Mouse (Mus musculus): ENCODE data around the gene Rfx1. TPM values are rescaled to one million over a fixed set of nuclear protein-coding genes. Genes with fewer than 3 reads are reported as not detected.

Rfx1 gene
- total RNA-seq, 4 experiments from 2014 or later = 19.5 to 26.3 (median 24.3) TPM

- DNase-seq (ENCODE audit: low spot score in 2 of 2) = no peak
These were observed 7.4 kb upstream of the Rfx1 start for GRCm38 (mm10) chr8:84059226-84059625.

GRCm38 (mm10) chr8:84060245-84060644 is 6.4 kb upstream of the Rfx1 start:
- no peak for DNase-seq (ENCODE audit: low spot score in 2 of 2)

GRCm38 (mm10) chr8:84063861-84064610 is 2.6 kb upstream of the Rfx1 start:
- no peak for DNase-seq (ENCODE audit: low spot score in 2 of 2)

- no peak for DNase-seq (ENCODE audit: low spot score in 2 of 2)
These were observed 1.6 kb upstream of the Rfx1 start, which contains the start of gene Gm10643 for GRCm38 (mm10) chr8:84065037-84065436. Gene Gm10643 (minus strand): TSS chr8:84065137.

GRCm38 (mm10) chr8:84065457-84066072 is 1.1 kb upstream of the Rfx1 start:
- DNase-seq (ENCODE audit: low spot score in 2 of 2) = no peak

GRCm38 (mm10) chr8:84067047-84067573 is 476 bp downstream of the Rfx1 start:
- DNase-seq (ENCODE audit: low spot score in 2 of 2) = peak; percentile 89 to 94

- no peak for DNase-seq (ENCODE audit: low spot score in 2 of 2)
These were observed 1.3 kb downstream of the Rfx1 start for GRCm38 (mm10) chr8:84067911-84068310.

- DNase-seq (ENCODE audit: low spot score in 2 of 2) = no peak
These were observed 1.8 kb downstream of the Rfx1 start for GRCm38 (mm10) chr8:84068316-84069035.

GRCm38 (mm10) chr8:84069169-84069568 is 2.5 kb downstream of the Rfx1 start:
- DNase-seq (ENCODE audit: low spot score in 2 of 2) = no peak

- no peak for DNase-seq (ENCODE audit: low spot score in 2 of 2)
These were observed 3.1 kb downstream of the Rfx1 start for GRCm38 (mm10) chr8:84069750-84070149.

- DNase-seq (ENCODE audit: low spot score in 2 of 2) = no peak
These were observed 3.6 kb downstream of the Rfx1 start for GRCm38 (mm10) chr8:84070241-84070640.

GRCm38 (mm10) chr8:84070667-84071066 is 4.0 kb downstream of the Rfx1 start:
- peak in 1 of 2 experiments; percentile 74 for DNase-seq (ENCODE audit: low spot score in 2 of 2)

- DNase-seq (ENCODE audit: low spot score in 2 of 2) = no peak
These were observed 5.3 kb downstream of the Rfx1 start for GRCm38 (mm10) chr8:84071921-84072320.

- no peak for DNase-seq (ENCODE audit: low spot score in 2 of 2)
These were observed 5.7 kb downstream of the Rfx1 start for GRCm38 (mm10) chr8:84072321-84072720.

- DNase-seq (ENCODE audit: low spot score in 2 of 2) = no peak
These were observed 6.8 kb downstream of the Rfx1 start for GRCm38 (mm10) chr8:84073230-84073976.

- no peak for DNase-seq (ENCODE audit: low spot score in 2 of 2)
These were observed 9.8 kb downstream of the Rfx1 start for GRCm38 (mm10) chr8:84076412-84076811.

GRCm38 (mm10) chr8:84076849-84077248 is 10.2 kb downstream of the Rfx1 start:
- DNase-seq (ENCODE audit: low spot score in 2 of 2) = no peak

GRCm38 (mm10) chr8:84079206-84079605 is 12.6 kb downstream of the Rfx1 start:
- no peak for DNase-seq (ENCODE audit: low spot score in 2 of 2)

GRCm38 (mm10) chr8:84083829-84084241 is 17.2 kb downstream of the Rfx1 start:
- DNase-seq (ENCODE audit: low spot score in 2 of 2) = no peak

GRCm38 (mm10) chr8:84084341-84085115 is 17.9 kb downstream of the Rfx1 start:
- no peak for DNase-seq (ENCODE audit: low spot score in 2 of 2)
